Mouse (Mus musculus): ENCODE data around the gene Dusp22.
A peak's percentile ranks its signal among the peaks of the same experiment; 100 is the strongest.

Dusp22 gene

DNA sequence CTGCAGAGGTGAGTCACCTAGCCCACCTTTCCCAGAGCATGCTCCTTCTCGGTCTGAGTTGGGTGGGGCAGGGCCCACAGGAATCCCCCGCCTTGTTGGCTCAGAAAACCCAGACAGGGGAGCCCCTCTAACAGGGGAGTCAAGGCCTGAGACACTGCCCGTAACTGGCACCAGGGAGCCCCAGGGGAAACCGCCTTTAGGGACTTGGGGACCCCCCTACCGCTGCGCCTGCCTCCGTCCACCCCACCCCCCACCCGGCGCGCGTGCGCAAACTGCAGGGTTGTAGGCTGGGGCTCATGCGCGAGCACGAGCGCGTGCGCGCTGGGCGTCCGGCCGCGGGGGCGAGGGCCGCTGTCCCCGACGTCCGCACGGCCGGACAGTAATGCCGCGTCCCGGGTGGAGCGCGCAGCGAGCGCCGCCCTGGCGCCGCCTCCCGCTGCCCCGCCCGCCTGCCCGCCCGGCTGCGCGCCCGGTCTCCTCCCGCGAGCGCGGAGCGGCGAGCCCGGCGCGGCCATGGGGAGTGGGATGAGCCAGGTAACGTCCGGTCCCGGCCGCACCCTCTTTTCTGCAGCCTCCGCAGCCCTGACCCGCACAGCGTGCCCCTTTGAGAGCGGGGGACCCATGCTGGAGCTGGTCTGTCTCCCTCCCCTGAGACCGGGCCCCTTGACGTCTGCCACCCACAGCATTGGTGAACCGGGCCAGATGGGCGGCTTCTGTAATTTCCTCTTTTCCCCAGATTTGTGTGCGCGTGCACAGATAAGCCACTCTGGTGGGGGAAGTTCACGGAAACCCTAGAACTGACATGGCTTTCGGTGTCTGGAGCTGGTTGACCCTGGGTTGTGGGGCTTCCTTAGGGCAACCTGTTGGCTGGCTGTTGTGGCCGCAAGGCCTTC lies at the start of gene Dusp22:
TSS of gene Dusp22 (plus strand) at position 387 of the 893 bp plus-strand sequence.
- peak; percentile 84 for DNase-seq (ENCODE audit: extremely low spot score)

- no peak for DNase-seq (ENCODE audit: extremely low spot score)
Observed at GRCm38 (mm10) chr13:30612079-30612794, 47.6 kb upstream of the Dusp22 start.

DNA sequence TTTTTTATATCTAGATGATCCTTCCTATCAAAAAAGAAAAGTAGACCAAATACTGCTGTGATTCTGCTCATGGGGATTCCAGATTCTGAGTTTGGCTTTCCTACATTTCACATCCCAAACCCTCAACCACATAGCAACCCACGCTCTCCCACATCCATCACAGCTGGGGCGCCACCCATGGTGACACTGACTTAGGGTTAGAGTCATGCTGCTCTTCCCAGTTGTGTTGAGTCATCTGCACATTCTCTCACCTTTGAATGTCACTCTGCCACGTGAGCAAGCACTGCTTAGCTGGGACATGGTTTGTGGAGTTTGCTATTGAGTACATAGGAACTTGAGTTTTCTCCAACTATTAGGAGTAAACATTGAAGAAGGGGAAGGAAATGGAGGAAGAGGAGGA lies 40.1 kb upstream of the Dusp22 start:
- DNase-seq (ENCODE audit: extremely low spot score): no peak

DNA sequence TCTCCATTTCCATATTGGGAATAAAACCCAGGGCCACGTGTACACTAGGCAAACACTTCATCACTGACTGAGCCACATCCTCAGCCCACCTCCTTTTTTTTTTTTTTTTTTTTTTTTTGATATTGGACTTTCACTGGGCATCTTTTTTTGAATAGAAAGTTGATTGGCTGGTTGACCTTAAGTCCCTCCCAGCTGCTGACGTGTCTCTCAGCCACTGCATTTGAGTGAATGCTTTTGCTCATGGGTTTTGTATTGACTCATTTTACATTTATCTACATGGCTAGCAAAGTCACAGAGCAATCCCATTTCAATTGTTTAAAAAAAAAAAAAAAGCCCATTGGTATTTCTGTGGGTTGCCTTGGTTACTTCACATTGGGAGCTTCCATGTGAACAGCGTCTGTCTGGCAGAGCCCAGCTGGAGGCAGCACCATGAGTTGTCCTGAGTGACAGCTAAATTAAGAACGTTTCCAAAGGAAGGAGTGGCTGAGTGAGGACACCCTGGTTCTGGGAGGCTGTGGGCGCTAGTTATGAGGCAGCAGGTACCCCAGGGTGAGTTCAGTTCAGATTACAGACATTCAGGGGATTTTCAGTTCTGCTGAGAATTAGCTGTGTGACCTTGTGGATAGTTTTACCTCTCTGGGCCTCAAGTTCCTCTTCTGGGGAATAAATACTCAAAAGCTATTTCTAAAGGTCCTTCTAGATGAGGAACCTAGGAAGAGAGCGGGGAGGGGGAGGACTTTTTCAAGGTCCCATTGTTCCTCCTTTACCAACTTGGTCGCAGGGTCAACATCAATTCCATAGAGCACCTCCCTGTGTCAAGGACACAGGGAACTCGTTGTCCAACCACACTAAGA lies 31.4 kb upstream of the Dusp22 start:
- DNase-seq (ENCODE audit: extremely low spot score): no peak

DNA sequence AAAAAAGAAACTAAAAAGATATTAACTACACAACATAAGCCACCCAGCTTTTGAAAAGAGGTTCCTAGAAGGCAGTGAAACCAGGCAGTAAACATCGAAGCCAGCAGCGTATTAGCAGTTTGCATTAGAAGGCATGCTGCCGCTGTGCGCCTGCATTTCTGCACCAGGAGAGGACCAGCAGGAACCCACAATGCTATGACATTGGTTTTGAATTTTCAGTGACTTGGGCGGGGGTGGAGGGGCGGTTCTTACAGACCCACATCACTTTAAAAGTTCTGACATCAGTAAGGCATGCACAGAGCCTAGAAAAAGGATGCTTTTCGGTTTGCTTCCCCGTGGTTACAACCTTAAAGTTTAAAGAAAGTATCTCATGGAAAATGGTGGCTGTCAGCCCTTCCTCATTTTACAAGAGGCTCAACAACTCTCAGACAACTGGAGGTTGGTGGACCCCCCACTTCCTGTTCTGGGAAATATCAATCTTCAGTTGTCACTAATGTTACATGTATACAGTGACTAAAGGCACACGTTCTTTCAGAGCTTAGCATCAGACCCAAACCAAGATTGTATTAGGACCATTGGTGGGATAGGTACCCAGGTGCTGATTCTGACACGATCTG lies 29.9 kb upstream of the Dusp22 start:
- no peak for DNase-seq (ENCODE audit: extremely low spot score)

- DNase-seq (ENCODE audit: extremely low spot score): no peak
Observed at GRCm38 (mm10) chr13:30632998-30633397, 26.8 kb upstream of the Dusp22 start.

GRCm38 (mm10) chr13:30636453-30636852 lies 23.3 kb upstream of the Dusp22 start:
- no peak for DNase-seq (ENCODE audit: extremely low spot score)

GRCm38 (mm10) chr13:30638378-30639115 lies 21.3 kb upstream of the Dusp22 start:
- no peak for DNase-seq (ENCODE audit: extremely low spot score)

- DNase-seq (ENCODE audit: extremely low spot score): no peak
Observed at GRCm38 (mm10) chr13:30642053-30642452, 17.7 kb upstream of the Dusp22 start.

DNA sequence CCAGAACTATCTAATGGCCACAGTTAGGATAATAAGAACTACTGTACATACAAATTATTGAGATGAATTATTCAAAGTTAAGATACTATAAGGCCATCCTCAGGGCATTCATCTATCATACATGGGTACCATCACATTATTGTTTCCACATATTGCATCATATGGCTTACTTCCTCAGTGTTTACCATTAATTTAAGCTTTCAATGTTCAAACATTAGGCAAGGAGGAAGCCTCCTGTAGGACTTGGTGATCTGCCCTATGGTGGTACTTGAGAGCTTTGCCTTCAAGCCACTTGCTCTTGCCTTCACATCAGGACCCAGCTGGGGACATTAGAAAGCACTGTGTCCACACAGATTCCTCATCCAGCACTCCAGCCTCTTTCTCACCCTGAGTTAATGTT lies 11.3 kb upstream of the Dusp22 start:
- DNase-seq (ENCODE audit: extremely low spot score): no peak

- DNase-seq (ENCODE audit: extremely low spot score): no peak
Observed at GRCm38 (mm10) chr13:30649197-30649596, 10.6 kb upstream of the Dusp22 start.

- DNase-seq (ENCODE audit: extremely low spot score): no peak
Observed at GRCm38 (mm10) chr13:30650684-30651083, 9.1 kb upstream of the Dusp22 start.

GRCm38 (mm10) chr13:30653051-30653450 lies 6.7 kb upstream of the Dusp22 start:
- no peak for DNase-seq (ENCODE audit: extremely low spot score)

- no peak for DNase-seq (ENCODE audit: extremely low spot score)
Observed at GRCm38 (mm10) chr13:30654463-30654862, 5.3 kb upstream of the Dusp22 start.

DNA sequence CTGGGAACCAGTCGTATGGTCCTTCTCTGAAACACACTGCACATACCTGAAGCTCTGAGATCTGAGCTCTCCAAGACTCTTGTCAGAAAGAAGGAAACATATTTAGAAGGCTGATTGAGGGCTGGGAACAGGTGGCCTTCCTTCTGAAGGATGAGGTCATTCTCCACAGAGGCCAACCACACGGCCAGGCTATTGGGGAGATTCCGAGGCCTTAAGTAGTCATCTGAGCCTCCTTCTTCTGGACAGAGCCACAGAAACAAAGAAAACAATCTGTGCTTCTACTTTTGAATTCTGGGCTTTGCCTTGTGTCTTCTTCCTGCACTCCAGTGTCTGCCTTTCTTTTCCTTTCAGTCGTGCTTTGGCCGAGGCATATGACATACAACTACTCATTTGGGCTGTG lies 2.9 kb upstream of the Dusp22 start:
- no peak for DNase-seq (ENCODE audit: extremely low spot score)

GRCm38 (mm10) chr13:30657779-30658178 lies 2.0 kb upstream of the Dusp22 start:
- DNase-seq (ENCODE audit: extremely low spot score): no peak

DNA sequence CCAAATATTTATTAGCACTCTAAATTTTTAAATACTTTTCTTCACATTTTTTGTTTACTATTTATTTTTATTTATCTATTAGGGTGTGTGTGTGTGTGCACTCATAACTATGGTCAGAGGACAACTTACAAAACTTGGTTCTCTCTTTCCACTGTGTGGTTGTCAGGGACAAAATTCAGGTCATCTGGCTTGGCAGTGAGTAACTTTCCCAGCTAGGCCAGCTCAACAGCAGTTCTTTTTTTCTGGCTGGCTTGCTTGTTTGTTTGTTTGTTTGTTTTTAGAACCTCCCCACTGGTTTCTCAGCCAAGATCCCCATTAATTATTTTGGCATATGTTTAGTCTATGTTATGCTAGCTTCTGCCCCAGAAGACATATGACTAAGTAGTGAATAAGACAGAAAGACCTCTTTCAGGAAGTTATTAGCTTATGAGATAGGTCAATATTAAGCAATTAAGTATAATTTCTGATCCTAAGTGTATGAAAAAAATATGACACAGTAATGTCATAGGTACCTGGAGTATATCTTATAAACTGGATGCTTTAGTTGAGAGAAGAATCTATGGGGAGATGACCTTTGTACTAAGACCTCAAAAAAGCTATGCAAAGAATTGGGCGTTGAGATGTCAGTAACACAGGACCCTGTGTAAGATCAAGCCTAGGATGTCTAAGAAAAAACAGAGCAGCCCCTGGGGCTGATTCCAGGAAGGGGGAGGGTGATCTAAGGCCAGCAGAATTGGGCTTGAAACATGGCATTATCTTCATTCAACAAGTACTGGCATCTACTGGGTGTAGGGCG lies 1.4 kb upstream of the Dusp22 start:
- DNase-seq (ENCODE audit: extremely low spot score): no peak

DNA sequence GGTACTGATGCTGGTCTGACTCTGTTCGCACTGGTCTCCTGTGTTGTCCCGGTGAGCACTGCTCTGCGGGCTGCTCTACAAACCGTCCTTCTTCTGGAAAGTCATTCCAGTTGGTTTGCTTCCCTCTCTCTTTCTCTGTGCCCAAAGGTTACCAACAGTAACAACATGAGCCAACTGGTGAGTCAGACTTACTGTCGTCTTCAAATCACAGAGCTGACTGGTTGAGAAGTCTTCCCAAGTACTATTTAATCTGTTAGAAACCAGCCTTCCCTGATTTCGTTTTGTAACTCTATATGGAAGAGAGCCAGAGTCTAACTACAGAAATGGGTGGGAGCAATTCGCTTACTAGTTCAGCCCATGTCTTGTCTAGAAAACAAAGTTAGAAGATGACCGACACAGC lies 5.5 kb downstream of the Dusp22 start:
- DNase-seq (ENCODE audit: extremely low spot score): no peak

DNA sequence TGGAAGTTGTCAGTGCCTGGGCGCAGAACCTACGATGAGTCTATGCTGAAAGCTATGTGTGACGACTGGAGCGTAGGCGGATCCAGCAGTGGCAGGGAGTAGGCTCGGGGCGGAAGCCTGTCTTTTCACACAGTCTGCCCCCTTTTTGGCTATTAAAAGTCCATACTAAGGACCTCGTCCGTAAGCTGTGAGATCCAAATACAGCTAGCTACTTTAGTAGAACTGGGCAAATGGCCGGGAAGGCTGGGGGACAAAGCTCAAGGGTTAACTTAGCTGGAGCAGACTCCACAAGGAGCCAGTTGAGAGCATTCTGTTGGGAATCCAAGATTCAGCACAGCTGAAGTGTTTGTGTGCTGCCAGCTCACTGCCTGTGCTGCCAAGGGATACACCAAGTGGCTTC lies 6.7 kb downstream of the Dusp22 start:
- no peak for DNase-seq (ENCODE audit: extremely low spot score)

DNA sequence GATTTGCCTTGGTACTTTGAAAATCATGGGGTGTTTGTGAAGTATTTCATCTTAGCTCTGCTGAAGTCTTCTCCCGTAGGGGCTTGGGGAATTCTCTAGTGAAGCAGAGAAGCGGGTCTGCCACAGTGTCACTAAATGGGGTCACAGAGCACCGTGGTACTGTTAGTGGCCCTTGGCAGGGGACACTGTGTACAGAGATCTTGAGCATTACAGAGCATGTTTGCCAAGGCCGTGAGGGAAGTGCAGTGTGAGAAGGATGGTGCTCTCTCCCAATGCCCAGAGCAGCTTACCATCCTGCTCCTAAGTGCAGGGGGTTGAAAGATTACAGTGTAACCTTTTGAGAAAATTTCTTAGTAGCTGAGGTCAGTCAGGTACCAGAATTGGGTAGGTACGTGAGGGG lies 8.5 kb downstream of the Dusp22 start:
- DNase-seq (ENCODE audit: extremely low spot score): no peak
